Mouse (Mus musculus): Measurements from ENCODE around the gene Cd300ld3. TPM values are rescaled to one million over a fixed set of nuclear protein-coding genes. Genes with fewer than 3 reads are reported as not detected.
"Not testable (repeated sequence)": the region's sequence is repeated elsewhere in the genome, so short reads cannot be mapped to it uniquely, and the experiment has no call there.

Gene Cd300ld3
- polyA plus RNA-seq, 1 experiment: 41.5 TPM

DNA sequence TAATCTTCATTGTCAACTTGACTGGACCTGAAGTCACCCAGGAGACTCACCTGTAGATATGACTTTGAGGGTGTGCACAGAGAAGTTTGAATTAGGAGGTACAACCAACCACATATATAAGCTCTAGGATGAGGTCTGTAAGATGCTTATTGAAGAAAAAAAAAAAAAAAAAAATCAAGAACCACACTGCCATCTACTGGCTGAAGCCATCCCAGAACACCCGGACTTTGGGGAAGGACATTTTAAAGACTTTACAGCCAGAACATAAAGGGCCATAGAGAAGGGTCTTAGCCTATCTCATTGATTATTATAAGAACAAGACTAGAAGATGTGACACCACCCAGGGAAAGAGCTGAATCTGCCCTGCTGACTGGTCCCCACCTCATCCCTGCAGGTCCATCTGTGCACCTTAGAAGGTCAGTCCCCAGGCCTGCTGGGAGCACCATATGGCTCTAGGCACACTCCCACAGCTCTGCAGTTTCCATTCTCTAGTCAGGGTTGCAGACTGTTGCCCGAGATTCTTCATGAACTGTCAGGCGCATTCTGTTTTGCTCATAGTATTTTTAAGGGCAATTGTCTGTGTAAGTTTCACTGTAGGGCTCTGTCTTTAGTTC, 1.2 kb upstream of the Cd300ld3 start:
- no peak overlapping the region for H3K4me3 ChIP-seq (ENCODE audit: control insufficient read depth, insufficient read depth, low read length)
- no peaks in the 10 kb centered on the region for H3K4me1 ChIP-seq (replicated peaks; ENCODE audit: control insufficient read depth, insufficient read depth, low read length)
- no peaks in the 10 kb centered on the region for H3K27me3 ChIP-seq (ENCODE audit: control insufficient read depth, insufficient read depth, low read length)
- no peak for DNase-seq
- 44% methylated on average over 3 of the region's 3 CpGs for WGBS
- H3K27ac ChIP-seq (ENCODE audit: control insufficient read depth, insufficient read depth, low read length): no peak overlapping the region
- H3K36me3 ChIP-seq (ENCODE audit: control insufficient read depth, insufficient read depth, low read length): no peaks in the 10 kb centered on the region
- TF ChIP-seq POLR2A (IDR thresholded peaks at IDR 0.05; ENCODE audit: control insufficient read depth, extremely low read depth, insufficient read depth, low read length, poor library complexity): no peak

DNA sequence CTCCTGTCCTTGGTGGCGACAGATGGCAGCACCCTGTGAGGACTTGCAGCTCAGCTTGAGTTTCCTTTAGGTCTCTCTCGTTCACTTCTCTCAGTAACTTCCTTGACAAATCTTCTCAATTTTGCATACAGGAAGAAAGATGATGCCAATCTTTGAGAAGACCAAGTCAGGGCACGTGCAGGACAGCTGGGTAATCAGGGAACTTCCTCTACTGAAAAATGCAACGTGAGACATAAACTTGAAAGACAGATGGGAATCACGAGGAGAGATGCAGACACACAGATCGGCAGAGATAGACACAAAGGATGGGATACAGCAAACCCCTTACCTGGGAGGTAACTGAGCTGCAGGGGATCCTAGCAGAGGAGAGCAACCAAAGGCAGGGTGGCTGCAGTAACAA, 10.5 kb downstream of the Cd300ld3 start, which contains the start of gene Cd300ld5:
TSS of gene Cd300ld5 (minus strand) at position 101 of the 400 bp plus-strand sequence.
- H3K27ac ChIP-seq (ENCODE audit: control insufficient read depth, insufficient read depth, low read length); H3K4me1 ChIP-seq (replicated peaks; ENCODE audit: control insufficient read depth, insufficient read depth, low read length); H3K36me3 ChIP-seq (ENCODE audit: control insufficient read depth, insufficient read depth, low read length); H3K4me3 ChIP-seq (ENCODE audit: control insufficient read depth, insufficient read depth, low read length); DNase-seq; H3K27me3 ChIP-seq (ENCODE audit: control insufficient read depth, insufficient read depth, low read length): not testable (repeated sequence)
- no CpG with 5 or more reads among the region's 6 CpGs for WGBS

DNA sequence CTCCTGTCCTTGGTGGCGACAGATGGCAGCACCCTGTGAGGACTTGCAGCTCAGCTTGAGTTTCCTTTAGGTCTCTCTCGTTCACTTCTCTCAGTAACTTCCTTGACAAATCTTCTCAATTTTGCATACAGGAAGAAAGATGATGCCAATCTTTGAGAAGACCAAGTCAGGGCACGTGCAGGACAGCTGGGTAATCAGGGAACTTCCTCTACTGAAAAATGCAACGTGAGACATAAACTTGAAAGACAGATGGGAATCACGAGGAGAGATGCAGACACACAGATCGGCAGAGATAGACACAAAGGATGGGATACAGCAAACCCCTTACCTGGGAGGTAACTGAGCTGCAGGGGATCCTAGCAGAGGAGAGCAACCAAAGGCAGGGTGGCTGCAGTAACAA, 21.3 kb downstream of the Cd300ld3 start, which contains the start of gene Cd300ld4:
TSS of gene Cd300ld4 (minus strand) at position 101 of the 400 bp plus-strand sequence.
- H3K27ac ChIP-seq (ENCODE audit: control insufficient read depth, insufficient read depth, low read length); H3K27me3 ChIP-seq (ENCODE audit: control insufficient read depth, insufficient read depth, low read length); H3K4me1 ChIP-seq (replicated peaks; ENCODE audit: control insufficient read depth, insufficient read depth, low read length); H3K4me3 ChIP-seq (ENCODE audit: control insufficient read depth, insufficient read depth, low read length); DNase-seq; H3K36me3 ChIP-seq (ENCODE audit: control insufficient read depth, insufficient read depth, low read length): not testable (repeated sequence)
- no CpG with 5 or more reads among the region's 6 CpGs for WGBS

DNA sequence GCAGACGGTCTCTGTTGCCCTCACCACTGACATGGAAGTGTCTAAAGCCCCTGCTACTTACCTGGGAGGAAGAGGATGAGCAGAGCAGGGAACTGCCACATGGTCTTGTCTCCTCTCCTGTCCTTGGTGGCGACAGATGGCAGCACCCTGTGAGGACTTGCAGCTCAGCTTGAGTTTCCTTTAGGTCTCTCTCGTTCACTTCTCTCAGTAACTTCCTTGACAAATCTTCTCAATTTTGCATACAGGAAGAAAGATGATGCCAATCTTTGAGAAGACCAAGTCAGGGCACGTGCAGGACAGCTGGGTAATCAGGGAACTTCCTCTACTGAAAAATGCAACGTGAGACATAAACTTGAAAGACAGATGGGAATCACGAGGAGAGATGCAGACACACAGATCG, 32.1 kb downstream of the Cd300ld3 start, which contains the start of gene Cd300ld2:
TSS of gene Cd300ld2 (minus strand) at position 101 of the 400 bp plus-strand sequence.
- not testable (repeated sequence) for H3K27ac ChIP-seq (ENCODE audit: control insufficient read depth, insufficient read depth, low read length); DNase-seq; H3K4me3 ChIP-seq (ENCODE audit: control insufficient read depth, insufficient read depth, low read length); H3K36me3 ChIP-seq (ENCODE audit: control insufficient read depth, insufficient read depth, low read length); H3K4me1 ChIP-seq (replicated peaks; ENCODE audit: control insufficient read depth, insufficient read depth, low read length); H3K27me3 ChIP-seq (ENCODE audit: control insufficient read depth, insufficient read depth, low read length)
- no CpG with 5 or more reads among the region's 7 CpGs for WGBS

DNA sequence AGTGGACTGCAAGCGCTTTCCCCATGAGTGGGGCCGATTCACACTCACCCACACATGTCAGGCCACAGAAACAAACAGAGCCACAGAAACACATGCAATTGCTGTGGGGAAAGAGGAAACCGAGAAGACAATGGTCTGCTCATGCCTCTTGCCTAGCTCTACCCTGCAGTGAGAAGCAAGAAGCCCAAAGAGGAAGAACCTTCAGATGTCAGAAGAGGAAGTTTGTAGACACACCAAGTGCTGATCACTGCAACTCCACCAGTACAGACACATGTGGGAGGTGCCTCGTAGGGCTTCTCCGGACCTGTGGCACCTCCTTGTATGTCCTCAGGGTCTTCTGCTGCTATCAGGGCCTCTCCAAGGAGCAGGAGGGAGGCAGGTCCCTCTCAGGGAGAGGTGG, 44.1 kb downstream of the Cd300ld3 start:
- H3K4me1 ChIP-seq (replicated peaks; ENCODE audit: control insufficient read depth, insufficient read depth, low read length): no peaks in the 10 kb centered on the region
- H3K36me3 ChIP-seq (ENCODE audit: control insufficient read depth, insufficient read depth, low read length): no peaks in the 10 kb centered on the region
- WGBS: 17% methylated on average over 5 of the region's 5 CpGs
- H3K27me3 ChIP-seq (ENCODE audit: control insufficient read depth, insufficient read depth, low read length): no peaks in the 10 kb centered on the region
- H3K27ac ChIP-seq (ENCODE audit: control insufficient read depth, insufficient read depth, low read length): no peak overlapping the region
- no peak for TF ChIP-seq CTCF (IDR thresholded peaks at IDR 0.05; ENCODE audit: borderline replicate concordance, control insufficient read depth, extremely low read depth, insufficient read depth, low read length, poor library complexity)
- TF ChIP-seq POLR2A (IDR thresholded peaks at IDR 0.05; ENCODE audit: control insufficient read depth, extremely low read depth, insufficient read depth, low read length, poor library complexity): no peak
- no peak overlapping the region for H3K4me3 ChIP-seq (ENCODE audit: control insufficient read depth, insufficient read depth, low read length)
- no peak for DNase-seq

DNA sequence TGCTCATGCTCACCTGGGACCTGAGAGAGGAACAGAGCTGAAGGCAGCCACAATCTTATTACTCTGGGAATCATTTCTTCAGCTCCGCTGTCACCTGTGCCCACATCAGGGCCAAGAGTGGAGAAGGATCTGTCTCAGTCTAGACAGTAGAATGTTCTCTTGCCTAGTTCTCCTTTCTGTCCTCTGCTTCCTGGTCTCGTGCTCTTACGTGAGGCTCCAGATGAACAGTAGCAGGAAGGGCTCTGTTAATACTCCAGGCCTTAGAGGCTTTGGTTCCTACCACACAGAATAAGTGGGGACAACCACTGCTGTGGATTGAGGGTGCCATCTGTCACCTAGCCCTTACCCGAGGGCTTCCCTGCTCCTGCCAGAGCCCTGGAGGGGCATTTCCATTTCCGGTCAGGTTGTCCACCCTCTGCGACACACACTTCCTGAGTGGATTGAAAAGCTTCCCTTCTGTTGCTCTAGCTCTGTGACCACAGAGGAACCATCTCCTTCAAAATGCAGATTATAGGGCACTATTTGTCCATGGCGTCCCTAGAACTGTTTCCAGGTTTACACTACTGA, 46.7 kb downstream of the Cd300ld3 start, which contains the start of gene Cd300c2:
TSS of gene Cd300c2 (minus strand) at position 407 of the 567 bp plus-strand sequence.
- WGBS: 55% methylated on average over 7 of the region's 7 CpGs
- TF ChIP-seq POLR2A (IDR thresholded peaks at IDR 0.05; ENCODE audit: control insufficient read depth, extremely low read depth, insufficient read depth, low read length, poor library complexity): no peak
- no peak for TF ChIP-seq CTCF (IDR thresholded peaks at IDR 0.05; ENCODE audit: borderline replicate concordance, control insufficient read depth, extremely low read depth, insufficient read depth, low read length, poor library complexity)
- H3K27me3 ChIP-seq (ENCODE audit: control insufficient read depth, insufficient read depth, low read length): no peaks in the 10 kb centered on the region
- H3K27ac ChIP-seq (ENCODE audit: control insufficient read depth, insufficient read depth, low read length): no peak within 1 kb of the TSS; the same call in 1 of the 2 replicates
- no peaks in the 10 kb centered on the region for H3K36me3 ChIP-seq (ENCODE audit: control insufficient read depth, insufficient read depth, low read length)
- no peak for DNase-seq
- no peak within 1 kb of the TSS for H3K4me3 ChIP-seq (ENCODE audit: control insufficient read depth, insufficient read depth, low read length)
- no peaks in the 10 kb centered on the region for H3K4me1 ChIP-seq (replicated peaks; ENCODE audit: control insufficient read depth, insufficient read depth, low read length)

Other genes with a start within 250 kb of the Cd300ld3 start
- not detected in 2 replicates for gene Gpr142, start 249.5 kb downstream of the Cd300ld3 start, polyA plus RNA-seq (2012; rRNA removed)
- 5.4 and 6.4 TPM in 2 replicates for gene Gprc5c, start 197.3 kb downstream of the Cd300ld3 start, polyA plus RNA-seq (2012; rRNA removed)
- 3.7 and 4.2 TPM in 2 replicates for gene Cd300a, start 158.4 kb downstream of the Cd300ld3 start, polyA plus RNA-seq (2012; rRNA removed)
- gene Cd300lb, start 114.0 kb downstream of the Cd300ld3 start, polyA plus RNA-seq (2012; rRNA removed): 0.78 and 1.1 TPM in 2 replicates
- gene Cd300c, start 79.3 kb downstream of the Cd300ld3 start, polyA plus RNA-seq (2012; rRNA removed): 2.1 and 5.8 TPM in 2 replicates
- 0.91 and 1.3 TPM in 2 replicates for gene Cd300ld, start 58.5 kb downstream of the Cd300ld3 start, polyA plus RNA-seq (2012; rRNA removed)
- gene Cd300c2, start 46.5 kb downstream of the Cd300ld3 start, polyA plus RNA-seq (2012; rRNA removed): 15.3 and 19.9 TPM in 2 replicates
- 0.42 and 0.90 TPM in 2 replicates for gene Cd300ld2, start 32.2 kb downstream of the Cd300ld3 start, polyA plus RNA-seq (2012; rRNA removed)
- gene Cd300ld4, start 21.4 kb downstream of the Cd300ld3 start, polyA plus RNA-seq (2012; rRNA removed): 1.1 and 6.4 TPM in 2 replicates
- 6.0 and 9.4 TPM in 2 replicates for gene Cd300ld5, start 10.6 kb downstream of the Cd300ld3 start, polyA plus RNA-seq (2012; rRNA removed)
- gene Cd300e, start 13.8 kb upstream of the Cd300ld3 start, polyA plus RNA-seq (2012; rRNA removed): 0.12 TPM in 1 of 2 replicates, not detected in the other
- gene Rab37, start 43.0 kb upstream of the Cd300ld3 start, polyA plus RNA-seq (2012; rRNA removed): 15.1 and 18.3 TPM in 2 replicates
- gene Cd300lf, start 85.6 kb upstream of the Cd300ld3 start, polyA plus RNA-seq (2012; rRNA removed): 8.4 and 10.4 TPM in 2 replicates
- 202 and 207 TPM in 2 replicates for gene Slc9a3r1, start 114.9 kb upstream of the Cd300ld3 start, polyA plus RNA-seq (2012; rRNA removed)
- 24.1 and 26.8 TPM in 2 replicates for gene Tmem104, start 139.1 kb upstream of the Cd300ld3 start, polyA plus RNA-seq (2012; rRNA removed)
- gene Nat9, start 139.4 kb upstream of the Cd300ld3 start, polyA plus RNA-seq (2012; rRNA removed): 9.8 and 11.8 TPM in 2 replicates
- 6.5 and 7.1 TPM in 2 replicates for gene Grin2c, start 218.8 kb upstream of the Cd300ld3 start, polyA plus RNA-seq (2012; rRNA removed)
- gene Fdxr, start 228.6 kb upstream of the Cd300ld3 start, polyA plus RNA-seq (2012; rRNA removed): 31.8 and 36.3 TPM in 2 replicates
- 1.6 and 2.1 TPM in 2 replicates for gene Fads6, start 249.3 kb upstream of the Cd300ld3 start, polyA plus RNA-seq (2012; rRNA removed)